24 mouse cellular contexts compared by ENCODE assay signal in genomic region chr11:67034775-67035485, GRCm38 (mm10). TPM values are rescaled to one million over a fixed set of nuclear protein-coding genes. Genes with fewer than 3 reads are reported as not detected.
DNase-seq lines count a peak whose midpoint lies in the region; ATAC-seq and TF ChIP-seq lines count a peak whose summit lies in the region.
"Had no signal": no experiment of that assay in that cellular context is flagged by ENCODE, and none has a peak within 500 bp of the region (broad histone marks: within the 10 kb centered on the region; RNA-seq: fewer than 3 reads in every experiment).

No protein-coding gene starts in this region.

- TF ChIP-seq CTCF in lung, postnatal 0 days (IDR thresholded peaks at IDR 0.05), result no peak

- H3K27ac ChIP-seq in liver, embryonic 13.5 days, result no peak overlapping the region
- H3K27ac ChIP-seq in lung, postnatal 0 days (ENCODE audit: low read length), result no peak overlapping the region
- H3K27ac ChIP-seq: forebrain, embryonic 10.5 days; heart, embryonic 13.5 days; hindbrain, embryonic 12.5 days; left cerebral cortex, adult 2 months; limb, embryonic 10.5 days; stomach, postnatal 0 days had no signal

- WGBS in liver, embryonic 13.5 days (ENCODE audit: insufficient replicate concordance), result 43% methylated on average over 4 of the region's 4 CpGs
- 50% methylated on average over 4 of the region's 4 CpGs for WGBS in lung, postnatal 0 days

- no peak overlapping the region for H3K9ac ChIP-seq in liver, embryonic 13.5 days
- H3K9ac ChIP-seq in lung, postnatal 0 days (replicated peaks; ENCODE audit: low read depth), result no peak overlapping the region
- H3K9ac ChIP-seq: forebrain, postnatal 0 days; heart, embryonic 13.5 days; hindbrain, embryonic 12.5 days; lung, embryonic 14.5 days had no signal

- no peaks in the 10 kb centered on the region for H3K27me3 ChIP-seq in liver, embryonic 13.5 days
- H3K27me3 ChIP-seq in lung, postnatal 0 days (replicated peaks; ENCODE audit: insufficient read depth, low read length), result no peaks in the 10 kb centered on the region
- H3K27me3 ChIP-seq: hindbrain, embryonic 12.5 days had no signal

- no peaks in the 10 kb centered on the region for H3K9me3 ChIP-seq in liver, embryonic 13.5 days (replicated peaks)
- H3K9me3 ChIP-seq in lung, postnatal 0 days (ENCODE audit: low read length), result no peaks in the 10 kb centered on the region
- H3K9me3 ChIP-seq: forebrain, embryonic 10.5 days; heart, embryonic 13.5 days; hindbrain, embryonic 12.5 days; limb, embryonic 10.5 days had no signal

- H3K4me3 ChIP-seq in liver, embryonic 13.5 days (replicated peaks), result no peak overlapping the region
- no peak overlapping the region for H3K4me3 ChIP-seq in lung, postnatal 0 days (ENCODE audit: low read depth, low read length)
- H3K4me3 ChIP-seq: forebrain, embryonic 10.5 days; heart, embryonic 13.5 days; hindbrain, embryonic 12.5 days; left cerebral cortex, adult 2 months; limb, embryonic 10.5 days had no signal

- ATAC-seq in liver, embryonic 13.5 days (ENCODE audit: low read depth), result peak; percentile 73
- peak; percentile 64 for ATAC-seq in lung, postnatal 0 days
- ATAC-seq: forebrain, postnatal 0 days had no signal

- no peak overlapping the region for H3K4me2 ChIP-seq in liver, embryonic 13.5 days
- H3K4me2 ChIP-seq in lung, postnatal 0 days (replicated peaks; ENCODE audit: low read depth, low read length), result no peak overlapping the region
- H3K4me2 ChIP-seq: heart, embryonic 13.5 days; hindbrain, embryonic 12.5 days; lung, embryonic 14.5 days had no signal

- no peak for TF ChIP-seq EP300 in lung, postnatal 0 days (IDR thresholded peaks at IDR 0.05)

- peak; percentile 51 for DNase-seq in kidney, adult 18-20 months
- no peak for DNase-seq in kidney, postnatal 10 days
- DNase-seq in kidney, postnatal 14 days, result peak; percentile 30
- DNase-seq in liver, embryonic 13.5 days, result no peak
- peak; percentile 59 for DNase-seq in lung, postnatal 0 days (ENCODE audit: low spot score)
- no peak for DNase-seq in MN1 (ENCODE audit: low spot score)
- no peak for DNase-seq in heart, adult 9 months (ENCODE audit: low spot score in 2 of 2)
- no peak for DNase-seq in gastrocnemius, adult 18-20 months (ENCODE audit: low spot score)
- DNase-seq: adrenal gland, postnatal 25 days; cerebellum, adult 9-10 months; forebrain, postnatal 0 days; gastrocnemius, postnatal 25 days; heart, adult 18-20 months; heart, postnatal 14 days; lung, embryonic 14.5 days; midbrain, embryonic 14.5 days; thymus, adult 2 months; thymus, postnatal 4 days had no signal

- H3K4me1 ChIP-seq in liver, embryonic 13.5 days (replicated peaks), result no peaks in the 10 kb centered on the region
- no peaks in the 10 kb centered on the region for H3K4me1 ChIP-seq in lung, postnatal 0 days (ENCODE audit: insufficient read depth, low read depth, low read length)
- H3K4me1 ChIP-seq: forebrain, embryonic 10.5 days; heart, embryonic 13.5 days; hindbrain, embryonic 12.5 days; limb, embryonic 10.5 days had no signal

- H3K36me3 ChIP-seq in liver, embryonic 13.5 days, result peaks cover 26% of the 10 kb centered on the region
- peaks cover 3% of the 10 kb centered on the region; the same call in 1 of the 2 replicates for H3K36me3 ChIP-seq in lung, postnatal 0 days (ENCODE audit: insufficient read depth, low read length)

RNA-seq across cellular contexts. Expression of gene Tmem220, which starts 10.0 kb away (rescaled TPM):
- polyA plus RNA-seq in liver, embryonic 13.5 days (2015; fragmentation: Nextera tagmentation; extraction: Ambion mirVana), result 1.5 and 2.0 TPM in 2 replicates
- polyA plus RNA-seq in lung, postnatal 0 days (2015; fragmentation: Nextera tagmentation; extraction: Ambion mirVana), result 3.5 and 5.4 TPM in 2 replicates
- 1 to 10 TPM in 1 of 2 experiments, under 1 TPM in 1; 0.83 to 1.0 TPM for total RNA-seq in gastrocnemius, adult 18-20 months (2021)
- total RNA-seq: forebrain, postnatal 0 days had no signal

RNA-seq across cellular contexts. Expression of gene Adprm, which starts 17.5 kb away (rescaled TPM):
- 10.7 and 14.0 TPM in 2 replicates for polyA plus RNA-seq in liver, embryonic 13.5 days (2015; fragmentation: Nextera tagmentation; extraction: Ambion mirVana)
- 29.3 and 36.4 TPM in 2 replicates for polyA plus RNA-seq in lung, postnatal 0 days (2015; fragmentation: Nextera tagmentation; extraction: Ambion mirVana)
- total RNA-seq in gastrocnemius, adult 18-20 months (2021), result 1 to 10 TPM; 6.5 to 8.2 TPM

RNA-seq across cellular contexts. Expression of gene Sco1, which starts 17.5 kb away (rescaled TPM):
- polyA plus RNA-seq in liver, embryonic 13.5 days (2015; fragmentation: Nextera tagmentation; extraction: Ambion mirVana), result 8.2 and 10.6 TPM in 2 replicates
- 9.3 and 9.7 TPM in 2 replicates for polyA plus RNA-seq in lung, postnatal 0 days (2015; fragmentation: Nextera tagmentation; extraction: Ambion mirVana)
- total RNA-seq in gastrocnemius, adult 18-20 months (2021), result 1 to 10 TPM; 7.0 to 7.7 TPM

RNA-seq across cellular contexts. Expression of gene Myh3, which starts 43.2 kb away (rescaled TPM):
- polyA plus RNA-seq in liver, embryonic 13.5 days (2015; fragmentation: Nextera tagmentation; extraction: Ambion mirVana), result 1.6 and 1.8 TPM in 2 replicates
- 0.07 and 0.12 TPM in 2 replicates for polyA plus RNA-seq in lung, postnatal 0 days (2015; fragmentation: Nextera tagmentation; extraction: Ambion mirVana)
- 10 to 100 TPM in 1 of 2 experiments, 1 to 10 TPM in 1; 9.5 to 15.9 TPM for total RNA-seq in gastrocnemius, adult 18-20 months (2021)
- total RNA-seq: adrenal gland, postnatal 25 days; heart, postnatal 14 days had no signal

Comparison
In these comparisons a context has a peak if more than half of its experiments do, and no peak if none do; other contexts are left out.
1. DNase-seq: peak in kidney, adult 18-20 months (single experiment), kidney, postnatal 14 days (single experiment) and lung, postnatal 0 days (single experiment); none in kidney, postnatal 10 days (single experiment), liver, embryonic 13.5 days (single experiment), MN1 (single experiment), heart, adult 9 months (0 of 2) and gastrocnemius, adult 18-20 months (single experiment).